Mouse (Mus musculus): ENCODE results near the gene Atg16l2.

The Atg16l2 gene

DNA sequence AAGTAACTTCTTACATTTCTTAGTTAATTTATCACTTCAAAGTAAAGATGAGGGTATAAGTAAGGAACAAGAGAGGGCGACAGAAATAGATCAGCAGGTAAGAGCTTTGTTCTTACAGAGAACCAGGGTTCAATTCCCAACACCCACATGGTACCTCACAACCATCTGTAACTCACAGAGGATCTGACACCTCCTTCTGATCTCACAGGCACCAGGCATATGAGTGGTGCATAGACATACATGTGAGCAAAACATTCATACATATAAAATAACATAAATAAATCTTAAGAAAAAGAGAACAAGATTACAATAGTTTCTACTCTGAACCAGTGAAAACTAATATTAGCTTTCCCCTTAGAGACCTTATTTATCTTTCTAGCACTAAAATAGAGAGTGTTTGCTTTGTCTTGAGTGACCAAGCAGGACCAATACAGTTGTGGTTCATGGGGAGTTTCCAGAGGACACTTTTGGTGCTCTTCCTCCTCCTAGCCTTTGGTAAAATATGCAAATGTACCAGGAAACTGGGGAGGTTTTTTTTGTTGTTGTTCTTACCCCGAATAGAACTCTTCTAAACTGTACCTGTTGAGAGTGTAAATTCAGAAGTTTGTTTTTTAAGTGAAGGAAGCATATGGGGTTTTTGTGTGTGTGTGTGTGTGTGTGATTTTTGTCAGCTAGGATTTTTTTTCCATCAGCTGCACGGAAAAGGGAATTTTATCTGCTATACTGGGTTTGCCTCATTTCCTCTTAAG, 88.4 kb downstream of the Atg16l2 start:
- peak; percentile 55 to 65 for DNase-seq
